Mouse (Mus musculus) T-cell, adult 66 days (primary cell): ENCODE data around the gene Lpar6. TPM values are rescaled to one million over a fixed set of nuclear protein-coding genes. Genes with fewer than 3 reads are reported as not detected.

ENCODE experiments used
- total RNA-seq, 2 experiments: library from RNA; stranded (reverse); gene quantifications; 3 replicates in 1 of 2; 4 replicates in 1 of 2; pipeline ENCODE4 v1.2.4; 2023

Lpar6 gene
- total RNA-seq = 10 to 100 TPM; 15.5 to 15.9 TPM

DNA sequence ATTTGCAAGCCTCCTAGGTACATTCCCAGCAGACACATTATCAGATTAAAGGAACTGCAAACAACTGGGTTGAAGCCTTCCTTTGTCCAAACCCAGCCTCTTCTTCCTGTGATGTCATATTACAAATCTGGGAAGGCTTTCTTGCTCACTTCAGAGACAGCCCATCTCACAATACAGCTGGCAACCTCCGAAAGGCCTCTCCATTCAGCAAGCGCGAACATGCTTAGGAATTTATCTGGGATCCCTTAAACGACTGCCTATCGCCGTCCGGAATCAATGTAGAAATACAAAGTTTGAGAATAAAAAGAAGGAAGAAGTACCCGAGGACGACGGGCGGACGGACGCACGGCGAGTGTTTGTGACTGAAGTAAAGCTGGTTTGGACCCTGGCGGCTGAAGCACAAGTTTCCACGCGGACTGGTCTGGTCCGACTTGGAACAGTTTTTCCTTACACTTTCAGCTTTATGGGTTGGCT is at the start of gene Lpar6:
Lpar6 (plus strand) TSS at position 48 of the 474 bp plus-strand sequence.

Other genes starting within 250 kb of the Lpar6 start
- gene Cysltr2, start 188.8 kb upstream of the Lpar6 start, total RNA-seq = 10 to 100 TPM in 1 of 2 experiments, 1 to 10 TPM in 1; 8.5 to 12.0 TPM
- 10 to 100 TPM; 50.5 to 50.6 TPM for gene Rcbtb2, start 114.9 kb upstream of the Lpar6 start, total RNA-seq
- gene Rb1, start 87.9 kb downstream of the Lpar6 start, total RNA-seq = 10 to 100 TPM; 49.8 to 58.5 TPM
- 100 to 1,000 TPM; 488 to 516 TPM for gene Itm2b, start 147.4 kb downstream of the Lpar6 start, total RNA-seq